Mouse (Mus musculus) spleen, adult 2 months (tissue): Measurements from ENCODE around the gene Car6.

ENCODE experiments used
- CTCF ChIP-seq: fragments of 200-500 bp; IDR thresholded peaks from 2 replicates; pipeline ENCODE4 v1.5.1; 2011; ENCODE audit warnings: mild to moderate bottlenecking, inconsistent platforms; ENCODE audit not compliant: insufficient read depth, insufficient read length, insufficient replicate concordance; ENCODE audit errors: extremely low read depth
- POLR2A ChIP-seq: fragments of 200-500 bp; IDR thresholded peaks from 2 replicates; pipeline ENCODE4 v1.6.1; 2011; ENCODE audit warnings: low read depth, low read length, inconsistent platforms

- TF ChIP-seq CTCF (no peak), POLR2A (no peak)
Measured at GRCm38 (mm10) chr4:150230460-150231407, 29.6 kb upstream of the Car6 start.
